Mouse (Mus musculus) c-Kit-positive CD71-positive TER-119-positive erythroid progenitor cells, embryonic 14.5 days (primary cell): Measurements from ENCODE around the gene Kcnj4.

ENCODE experiments used
- DNase-seq: peaks from one replicate; pipeline ENCODE4 v3.0.0-alpha.2; 2013; ENCODE audit warnings: low spot score

The Kcnj4 gene

GRCm38 (mm10) chr15:79455106-79455810, 49.8 kb downstream of the Kcnj4 start, which contains the start of gene Csnk1e:
Gene Csnk1e (minus strand): TSS chr15:79455566.
- DNase-seq: peak; percentile 22

GRCm38 (mm10) chr15:79453831-79454230, 51.2 kb downstream of the Kcnj4 start:
- DNase-seq: no peak

DNA sequence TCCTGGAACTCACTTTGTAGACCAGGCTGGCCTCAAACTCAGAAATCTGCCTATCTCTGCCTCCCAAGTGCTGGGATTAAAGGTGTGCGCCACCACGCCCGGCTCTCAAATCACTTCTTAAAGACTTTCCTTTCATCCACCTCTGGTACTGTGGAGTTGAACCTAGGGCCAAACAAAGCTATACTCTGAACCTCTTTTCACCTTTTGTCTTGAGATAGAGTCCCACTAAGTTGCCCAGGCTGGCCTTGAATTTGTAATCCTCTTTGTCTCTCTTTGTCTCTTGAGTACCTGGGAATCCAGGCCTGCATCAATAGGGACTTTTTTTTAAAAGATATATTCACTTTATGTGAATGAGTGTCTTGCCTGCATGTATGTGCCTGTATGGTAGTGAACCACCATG, 57.0 kb downstream of the Kcnj4 start:
- no peak for DNase-seq

- no peak for DNase-seq
Observed at GRCm38 (mm10) chr15:79445786-79446654, 59.0 kb downstream of the Kcnj4 start.

GRCm38 (mm10) chr15:79443856-79444410, 61.1 kb downstream of the Kcnj4 start:
- DNase-seq: no peak

DNA sequence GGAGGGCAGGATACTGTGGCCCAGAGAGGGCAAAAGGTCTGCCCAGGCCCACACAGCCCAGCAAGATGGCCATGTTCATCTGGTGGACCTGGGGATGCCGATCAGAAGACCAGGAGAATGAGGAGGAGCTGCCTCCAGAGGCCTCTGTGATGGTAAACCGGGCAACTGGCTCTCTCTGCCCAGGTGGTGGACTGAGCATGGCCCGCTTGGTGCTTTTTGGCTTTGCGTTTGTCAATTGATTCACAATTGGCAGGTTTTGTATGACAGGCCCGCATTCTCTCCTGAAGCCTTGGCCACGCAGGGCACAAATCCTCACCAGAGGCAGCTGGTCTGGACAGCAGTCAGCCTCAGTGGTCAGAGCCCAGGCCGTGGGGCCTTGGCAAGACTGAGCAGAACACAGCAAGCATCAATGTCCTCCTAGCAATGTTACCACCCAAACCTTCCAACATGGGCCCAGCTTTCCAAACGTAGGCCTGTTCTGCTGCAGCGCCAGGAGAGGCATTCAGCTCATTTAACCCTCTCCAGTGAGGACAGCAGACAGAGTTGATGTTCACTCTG, 62.0 kb downstream of the Kcnj4 start:
- DNase-seq: no peak

GRCm38 (mm10) chr15:79442257-79442611, 62.8 kb downstream of the Kcnj4 start:
- no peak for DNase-seq

DNA sequence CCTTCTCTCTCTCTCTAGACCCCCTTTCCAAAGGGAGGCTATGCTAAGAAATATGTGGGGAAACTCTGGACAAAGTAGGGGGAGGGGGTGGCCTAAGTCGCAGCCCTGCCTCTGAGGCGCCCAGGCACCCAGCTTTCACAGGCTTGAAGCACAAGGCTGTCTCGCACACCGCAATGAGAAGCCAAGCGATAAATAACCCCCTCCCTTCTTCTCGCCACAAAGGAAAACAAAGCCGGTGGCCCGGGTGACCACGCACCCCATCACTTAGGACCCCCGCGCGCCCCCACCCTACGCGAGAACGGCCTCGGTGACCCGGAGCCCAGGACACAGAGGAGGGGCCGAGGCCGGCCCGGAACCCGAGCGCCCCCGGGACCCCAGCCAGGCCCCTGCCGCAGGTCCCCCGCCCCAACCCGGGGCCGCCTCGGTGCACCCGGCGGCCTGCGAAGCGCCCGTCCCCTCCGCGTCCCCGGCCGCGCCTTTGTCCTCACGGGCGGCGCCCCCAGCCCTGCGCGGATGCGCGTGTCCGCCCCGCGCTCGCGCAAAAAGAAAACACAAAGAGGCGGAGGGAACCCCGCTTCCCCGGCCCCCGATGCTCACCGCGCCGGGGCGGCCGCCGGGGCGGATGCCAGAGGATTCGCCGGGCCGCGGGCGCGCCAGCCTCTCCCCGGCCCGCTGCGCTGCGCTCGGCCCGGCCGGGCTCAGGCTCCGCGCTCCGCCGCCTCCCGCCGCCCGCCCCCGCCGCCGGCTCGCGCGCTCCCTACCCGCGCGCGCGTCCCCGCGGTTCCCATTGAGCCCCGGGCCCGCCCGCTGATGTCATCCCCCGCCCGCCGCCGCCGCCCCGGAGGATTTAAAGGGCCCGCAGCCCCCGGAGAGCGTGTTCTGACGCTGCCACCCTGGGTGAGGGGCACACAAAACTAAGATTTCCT, 63.4 kb downstream of the Kcnj4 start:
- no peak for DNase-seq

DNA sequence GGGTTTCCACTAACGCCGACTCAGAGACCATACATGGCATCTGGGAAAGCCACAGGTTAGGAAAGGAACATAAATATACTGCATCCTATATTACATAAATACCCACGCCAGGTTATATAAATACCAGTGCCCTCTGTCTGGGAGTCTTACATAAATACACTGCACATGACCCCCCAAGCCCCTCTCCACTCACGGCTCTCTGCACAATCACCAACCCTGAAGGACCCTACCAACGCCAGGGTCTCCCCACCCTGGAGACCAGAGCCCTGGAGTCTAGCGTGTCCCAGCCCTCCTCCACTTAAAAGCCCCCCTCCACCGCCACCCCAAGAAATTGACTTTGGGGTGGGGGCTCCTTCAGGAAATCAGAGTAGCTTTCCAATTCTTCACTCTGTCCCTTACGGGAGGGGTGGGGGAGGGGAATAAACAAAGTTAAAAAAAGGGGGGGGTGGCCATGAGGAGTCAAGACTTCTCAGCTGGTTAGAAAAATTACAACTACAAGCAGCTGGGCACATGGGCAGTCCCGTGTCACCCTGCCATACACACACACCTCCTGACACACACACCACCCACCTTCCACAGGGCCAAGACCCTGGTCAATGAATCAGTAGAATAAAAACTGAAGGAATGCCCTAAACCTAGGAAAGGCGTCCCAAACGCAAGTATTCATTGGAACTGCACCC, 64.2 kb downstream of the Kcnj4 start:
- DNase-seq: no peak

- no peak for DNase-seq
Observed at GRCm38 (mm10) chr15:79440223-79440622, 64.8 kb downstream of the Kcnj4 start.

DNA sequence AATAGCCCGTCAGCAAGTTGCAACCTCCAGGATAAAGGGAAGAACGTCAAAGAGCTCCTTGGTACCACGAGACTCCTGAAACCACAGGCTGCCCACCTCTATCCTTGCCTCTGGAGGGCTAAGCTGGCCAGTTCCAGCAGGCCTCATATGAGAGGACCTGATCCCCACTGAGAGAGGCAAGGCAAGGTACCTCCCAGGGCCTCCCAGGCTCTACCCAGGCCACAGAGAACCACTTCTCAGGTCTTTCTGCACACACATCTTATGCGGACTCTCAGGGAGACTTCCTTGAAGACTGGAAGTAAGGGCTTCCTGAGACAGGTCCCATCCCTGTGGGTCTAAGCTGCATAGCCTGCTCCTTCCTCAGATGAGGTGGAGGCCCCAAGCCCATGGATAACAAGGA, 65.7 kb downstream of the Kcnj4 start:
- no peak for DNase-seq

DNA sequence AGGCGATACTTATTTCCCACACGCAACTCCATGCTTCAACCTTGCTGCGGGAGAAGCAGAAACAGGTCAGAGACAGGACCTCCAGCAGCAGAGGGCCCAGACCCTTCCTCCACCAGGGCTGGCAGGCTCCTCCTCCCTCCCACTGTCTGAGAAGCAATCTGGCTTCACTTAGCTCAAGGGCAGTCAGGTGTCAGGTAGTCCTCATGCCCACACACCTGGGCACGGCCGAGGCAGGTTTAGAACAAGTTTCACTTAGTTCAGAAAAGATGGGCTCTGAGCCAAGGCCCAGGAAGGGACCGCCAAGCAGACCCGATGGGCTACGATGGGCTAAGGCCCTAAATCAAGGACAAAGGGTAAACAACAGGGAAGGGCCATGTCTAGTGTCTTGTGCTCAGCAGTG, 66.2 kb downstream of the Kcnj4 start:
- DNase-seq: no peak

DNA sequence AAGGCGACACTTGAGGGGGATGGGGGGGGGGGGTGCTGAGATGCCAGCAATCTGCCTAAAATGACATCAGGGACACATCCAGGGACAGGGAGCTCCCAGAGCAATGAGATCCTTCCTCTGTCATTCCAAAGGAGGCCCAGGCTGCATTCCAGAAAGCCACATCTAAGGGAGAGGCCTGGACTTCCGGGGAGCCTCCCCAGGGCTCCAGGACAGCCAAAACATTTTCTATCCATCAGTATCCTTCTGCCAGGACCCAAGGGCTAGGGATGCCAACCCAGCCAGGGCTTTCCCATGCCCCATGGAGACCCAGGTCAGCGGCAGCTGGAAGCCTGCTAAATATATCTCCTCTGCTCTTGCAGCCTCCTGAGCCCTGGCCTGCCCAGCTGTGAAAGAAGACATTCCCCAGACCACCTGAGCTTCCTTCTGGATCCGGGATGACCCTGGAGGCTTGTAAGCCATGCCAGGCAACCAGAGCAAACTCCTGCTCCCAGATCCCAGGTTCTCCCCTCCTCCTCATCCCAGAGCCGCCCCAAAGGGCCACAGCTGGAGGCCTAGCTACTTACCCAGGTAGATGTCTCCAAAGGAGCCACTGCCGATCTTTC, 66.7 kb downstream of the Kcnj4 start:
- DNase-seq: no peak

- no peak for DNase-seq
Observed at GRCm38 (mm10) chr15:79437541-79438208, 67.4 kb downstream of the Kcnj4 start.

- no peak for DNase-seq
Observed at GRCm38 (mm10) chr15:79436481-79436921, 68.5 kb downstream of the Kcnj4 start.

- no peak for DNase-seq
Observed at GRCm38 (mm10) chr15:79435191-79435671, 69.8 kb downstream of the Kcnj4 start.
